Mouse (Mus musculus) liver, embryonic 14 days (tissue): ENCODE data around the gene Nacc1. TPM values are rescaled to one million over a fixed set of nuclear protein-coding genes. Genes with fewer than 3 reads are reported as not detected.

Experiments used
- polyA plus RNA-seq: library from polyadenylated mRNA; depleted of rRNA; stranded (reverse); fragments of >200 nt; gene quantifications from 2 replicates; pipeline ENCODE4 v1.2.3, GENCODE M21; 2012; rRNA removed

Nacc1 gene
- 16.6 and 18.7 TPM in 2 replicates for polyA plus RNA-seq

DNA sequence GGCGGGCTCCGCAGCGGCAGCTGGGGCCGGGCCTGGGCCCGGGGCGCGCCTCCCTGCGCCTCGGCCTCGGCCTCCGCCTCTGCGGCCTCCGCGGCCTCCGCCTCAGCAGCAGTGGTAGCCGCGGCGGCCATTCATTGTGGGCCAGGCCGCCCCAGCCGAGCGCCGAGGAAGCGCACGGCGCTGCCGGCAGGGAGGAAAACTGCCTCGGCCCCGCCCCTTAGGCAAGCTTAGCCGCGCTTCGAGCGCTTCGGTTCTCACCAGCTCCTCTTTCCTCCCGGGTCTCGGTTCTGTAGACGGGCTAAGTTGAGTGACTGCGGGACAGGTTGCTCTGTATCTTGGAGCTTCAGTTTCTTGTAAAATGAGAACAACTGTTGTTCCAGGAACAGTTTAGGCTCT, at the start of gene Nacc1:
Nacc1 (minus strand) TSS at position 158 of the 396 bp plus-strand sequence.

DNA sequence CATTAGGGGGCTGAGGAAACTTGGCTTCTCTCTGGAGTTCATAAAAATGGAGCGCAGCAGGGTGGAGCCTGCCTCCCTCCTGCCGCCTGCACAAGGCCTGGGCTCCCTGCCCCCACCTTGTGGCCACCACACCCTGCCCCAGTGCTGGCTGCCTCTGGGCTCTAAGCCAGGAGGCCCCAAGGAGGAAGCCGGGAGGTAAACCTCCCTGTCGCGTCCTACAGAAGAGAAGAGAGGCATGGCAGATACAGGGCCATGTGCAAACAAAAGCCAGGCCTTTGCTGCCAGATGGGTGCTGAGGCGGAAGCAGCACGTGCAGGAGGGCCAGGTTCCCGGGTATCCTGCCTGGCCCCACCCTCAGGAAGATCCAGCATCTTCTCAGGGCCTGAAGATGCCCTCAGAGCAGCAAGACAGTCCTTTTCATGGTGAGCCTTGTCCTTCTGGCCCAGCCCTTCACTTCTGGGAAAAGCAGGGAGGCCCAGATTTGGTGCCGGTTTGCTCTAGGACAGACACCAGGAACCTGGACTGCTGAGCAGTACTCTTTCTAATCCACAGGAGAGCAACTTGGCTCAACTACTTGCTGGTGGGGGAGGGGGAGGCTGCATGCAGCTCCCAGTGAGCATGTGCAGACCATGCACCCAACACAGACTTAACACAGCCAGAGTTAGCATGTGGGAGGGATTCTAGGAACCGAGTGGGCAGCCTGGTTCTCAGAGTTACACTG, 35.3 kb upstream of the Nacc1 start, which contains the start of gene G430095P16Rik:
G430095P16Rik (plus strand) TSS at position 158 of the 721 bp plus-strand sequence.

DNA sequence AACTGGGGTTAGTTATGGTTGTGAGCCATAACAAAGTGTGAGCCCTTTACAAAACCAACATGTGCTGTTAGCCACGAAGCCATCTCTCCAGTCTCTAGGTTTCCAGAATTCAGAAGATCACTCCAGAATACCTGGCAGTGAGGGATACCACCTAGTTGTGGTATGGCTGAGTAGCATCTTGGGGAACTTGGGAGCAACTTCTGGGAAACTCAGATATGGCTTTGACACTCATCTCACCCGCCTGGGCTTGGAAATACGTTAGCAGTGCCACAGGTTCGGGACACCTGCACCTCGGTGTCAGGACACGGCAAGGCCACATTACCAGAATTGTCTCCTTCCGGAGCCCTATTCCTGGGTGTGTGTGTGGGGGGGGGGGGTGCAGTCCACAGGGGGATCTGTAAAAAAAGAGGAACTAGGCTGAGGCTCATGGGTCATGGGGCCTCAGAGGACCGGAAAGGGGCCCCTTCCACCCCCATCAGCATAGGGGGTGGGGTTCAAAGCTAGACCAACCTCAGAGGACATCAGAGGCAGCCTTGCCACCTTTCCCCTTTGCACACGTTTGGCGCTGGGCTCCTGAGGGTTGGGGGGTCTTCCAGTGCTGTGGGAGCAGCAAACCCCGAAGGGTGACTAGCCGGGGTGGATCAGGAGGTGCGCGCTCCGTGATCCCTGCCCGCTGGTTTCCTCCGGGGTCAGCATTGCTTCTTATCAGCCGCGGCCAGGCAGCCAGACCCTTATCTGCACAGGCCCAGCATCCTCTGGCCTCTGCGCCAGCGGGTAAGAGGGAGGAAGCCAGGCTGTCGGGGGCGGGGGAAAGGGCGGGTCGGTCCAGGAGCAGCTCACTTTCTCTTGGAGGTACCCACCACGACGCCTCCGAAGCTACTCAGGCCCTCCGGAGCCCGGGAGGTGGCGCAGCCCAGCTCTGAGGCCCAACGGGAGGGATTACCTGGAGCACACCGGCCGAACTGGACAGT, 13.6 kb upstream of the Nacc1 start, which contains the start of gene Lyl1:
Lyl1 (plus strand) TSS at position 517 of the 971 bp plus-strand sequence.

DNA sequence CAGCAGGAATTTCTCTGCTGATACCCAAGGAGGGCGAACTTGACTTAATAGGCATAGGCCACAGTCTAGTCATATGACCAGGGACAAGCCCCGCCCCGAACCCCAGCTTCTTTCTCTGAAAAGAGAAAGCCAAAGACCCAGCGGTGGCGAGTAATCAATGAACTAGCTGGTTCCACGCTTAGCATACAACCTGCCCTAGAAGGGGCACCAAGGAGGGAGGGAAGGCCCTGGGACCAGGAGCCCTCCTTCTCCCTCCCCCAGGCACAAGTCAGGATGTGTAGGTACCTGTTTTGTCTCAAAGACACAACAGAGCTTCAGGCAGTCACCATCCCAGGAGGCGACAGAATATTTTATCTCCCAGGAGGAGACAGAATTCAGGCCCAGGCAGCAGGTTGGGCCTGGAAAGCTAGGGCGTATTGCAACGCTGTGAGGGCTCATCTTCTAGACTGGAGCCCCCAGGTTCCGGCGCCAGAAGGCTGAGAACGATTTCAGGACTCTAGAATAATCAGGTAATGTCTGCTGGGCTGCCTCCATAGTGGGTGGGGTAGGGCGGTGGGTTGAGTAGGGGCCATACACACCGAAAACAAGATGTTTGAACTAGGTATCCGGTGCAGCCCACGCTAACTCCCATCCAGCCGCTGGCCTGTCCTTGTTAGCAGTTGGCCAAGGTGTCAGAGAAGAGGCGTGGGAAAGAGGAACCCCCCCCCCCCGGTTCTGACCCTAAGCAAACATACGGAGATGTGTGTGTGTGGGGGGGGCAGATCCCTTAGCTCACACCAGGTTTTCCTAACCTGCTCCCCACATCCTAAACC, 1.3 kb downstream of the Nacc1 start, which contains the start of gene Trmt1:
Trmt1 (plus strand) TSS at position 117 of the 812 bp plus-strand sequence.

DNA sequence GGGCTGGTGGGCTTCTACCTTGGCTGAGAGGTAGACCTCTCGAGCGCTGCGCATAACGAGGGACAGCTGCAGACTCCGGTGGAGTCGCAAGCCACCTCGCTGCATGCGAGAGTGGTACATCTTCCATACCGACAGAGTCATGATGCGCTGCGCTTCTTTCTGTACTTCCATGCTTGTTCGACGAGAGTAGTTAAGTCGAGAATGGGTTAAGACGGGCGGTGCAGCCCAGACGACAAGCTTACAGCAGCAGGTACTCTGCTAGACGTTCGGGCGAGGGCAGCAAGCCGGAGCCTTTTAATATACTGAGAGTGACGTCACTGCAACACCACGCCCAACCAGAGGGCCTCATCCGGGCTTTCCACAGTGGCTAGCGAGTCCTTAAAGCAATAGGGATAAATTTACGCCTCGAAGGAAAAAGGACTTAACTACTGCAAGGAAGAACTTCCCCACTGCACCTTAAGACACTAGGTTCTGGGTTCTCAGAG, 25.0 kb downstream of the Nacc1 start, which contains the start of gene Ier2:
Ier2 (minus strand) TSS at position 272 of the 485 bp plus-strand sequence.

Other genes with a start within 250 kb of the Nacc1 start
- gene Ier2, start 25.0 kb downstream of the Nacc1 start, polyA plus RNA-seq: 5.7 and 8.2 TPM in 2 replicates
- gene Trmt1, start 1.6 kb downstream of the Nacc1 start, polyA plus RNA-seq: 33.2 and 38.8 TPM in 2 replicates
- 38.3 and 41.4 TPM in 2 replicates for gene Lyl1, start 13.6 kb upstream of the Nacc1 start, polyA plus RNA-seq
- gene G430095P16Rik, start 35.1 kb upstream of the Nacc1 start, polyA plus RNA-seq: 9.3 and 9.7 TPM in 2 replicates
- 1.2 and 1.3 TPM in 2 replicates for gene Nfix, start 112.5 kb upstream of the Nacc1 start, polyA plus RNA-seq
- 2.0 and 2.1 TPM in 2 replicates for gene Dand5, start 135.0 kb upstream of the Nacc1 start, polyA plus RNA-seq
- gene Gadd45gip1, start 143.7 kb upstream of the Nacc1 start, polyA plus RNA-seq: 29.9 and 31.7 TPM in 2 replicates
- 116 and 127 TPM in 2 replicates for gene Rad23a, start 152.8 kb upstream of the Nacc1 start, polyA plus RNA-seq
- 310 and 322 TPM in 2 replicates for gene Calr, start 159.1 kb upstream of the Nacc1 start, polyA plus RNA-seq
- gene Farsa, start 169.1 kb upstream of the Nacc1 start, polyA plus RNA-seq: 50.9 and 57.3 TPM in 2 replicates
- gene Syce2, start 184.2 kb upstream of the Nacc1 start, polyA plus RNA-seq: 30.4 and 31.4 TPM in 2 replicates
- 29.5 and 35.0 TPM in 2 replicates for gene Gcdh, start 206.1 kb upstream of the Nacc1 start, polyA plus RNA-seq
- gene Klf1, start 214.1 kb upstream of the Nacc1 start, polyA plus RNA-seq: 177 and 217 TPM in 2 replicates
- gene Dnase2a, start 220.7 kb upstream of the Nacc1 start, polyA plus RNA-seq: 8.3 and 10.6 TPM in 2 replicates
- gene Mast1, start 249.5 kb upstream of the Nacc1 start, polyA plus RNA-seq: 0.03 and 0.05 TPM in 2 replicates